Mouse (Mus musculus) hindbrain, embryonic 10.5 days (tissue): ENCODE measurements around the gene Hmgb1. TPM values are rescaled to one million over a fixed set of nuclear protein-coding genes. Genes with fewer than 3 reads are reported as not detected.

Experiments
- DNase-seq: peaks from one replicate; pipeline ENCODE4 v3.0.0-alpha.2; 2017; ENCODE audit warnings: low spot score
- H3K27ac ChIP-seq: fragments of 300-500 bp; sonication (generic); 2 replicates; pipeline ENCODE4 v1.5.1; 2016; ENCODE audit warnings: mild to moderate bottlenecking, moderate library complexity
- H3K27me3 ChIP-seq: fragments of 300-500 bp; sonication (generic); 2 replicates; pipeline ENCODE4 v1.6.1; 2016; ENCODE audit warnings: mild to moderate bottlenecking; ENCODE audit not compliant: poor library complexity, insufficient read depth, severe bottlenecking
- H3K36me3 ChIP-seq: fragments of 300-500 bp; sonication (generic); 2 replicates; pipeline ENCODE4 v1.6.1; 2016; ENCODE audit warnings: mild to moderate bottlenecking, moderate library complexity
- H3K4me1 ChIP-seq: fragments of 300-500 bp; sonication (generic); replicated peaks from 2 replicates; pipeline ENCODE4 v1.6.1; 2016; ENCODE audit warnings: mild to moderate bottlenecking
- H3K4me3 ChIP-seq: fragments of 300-500 bp; sonication (generic); 2 replicates; pipeline ENCODE4 v1.5.1; 2016; ENCODE audit warnings: mild to moderate bottlenecking, moderate library complexity
- H3K9me3 ChIP-seq: fragments of 300-500 bp; sonication (generic); 2 replicates; pipeline ENCODE4 v1.6.1; 2016; ENCODE audit warnings: mild to moderate bottlenecking, moderate library complexity
- WGBS: fragments of 180-500 bp; shearing (Covaris S2); methylation state at CpG from one replicate; pipeline ENCODE4 v1.1.7; 2016; 5-methylcytosine and 5-hydroxymethylcytosine counted together
- polyA plus RNA-seq: library from polyadenylated mRNA; unstranded; fragments of >200 nt; fragmentation: Nextera tagmentation; extraction: Ambion mirVana; gene quantifications from 2 replicates; pipeline ENCODE4 v1.2.1, GENCODE M21; 2016

Gene Hmgb1
- polyA plus RNA-seq: 1,115 and 1,359 TPM in 2 replicates

DNA sequence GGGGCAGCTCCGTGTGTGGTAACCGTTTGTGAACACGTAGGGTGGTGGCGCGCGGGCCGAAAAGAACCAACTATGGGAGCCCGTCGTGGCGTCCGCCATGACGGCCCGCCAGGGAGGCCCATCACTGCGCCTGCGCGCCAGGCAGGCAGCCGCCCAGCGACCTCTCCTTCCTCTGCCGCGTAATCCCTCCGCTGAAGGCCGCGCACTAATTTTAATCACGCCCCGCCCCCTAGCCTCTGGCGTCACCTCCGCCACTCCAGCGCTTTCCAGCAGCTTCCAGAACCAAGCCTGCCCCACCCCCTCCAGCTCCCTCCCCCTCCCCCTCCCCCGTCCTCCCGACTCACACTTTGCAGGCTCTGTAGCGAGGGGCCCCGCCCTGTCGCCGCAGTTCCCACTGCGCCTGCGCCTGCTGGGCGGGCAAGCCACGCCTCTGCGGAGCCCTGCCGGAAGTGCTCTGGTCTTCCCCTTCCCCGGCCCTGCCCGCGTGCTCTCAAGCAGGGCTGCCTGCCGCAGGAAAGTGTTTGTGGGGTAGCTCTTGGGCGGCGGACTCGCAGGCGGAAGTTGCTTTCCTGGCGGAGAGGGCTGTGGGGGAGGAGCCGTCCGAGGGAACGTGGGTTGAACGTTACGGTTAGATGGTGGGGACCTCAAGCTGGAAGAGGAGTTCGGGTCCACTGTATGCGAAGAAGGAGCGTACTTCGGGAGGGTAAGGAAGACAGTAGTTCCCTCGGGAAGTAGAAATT, at the start of gene Hmgb1, which contains the start of gene Uspl1:
TSS of gene Hmgb1 (minus strand) at position 386 of the 740 bp plus-strand sequence.
TSS of gene Uspl1 (plus strand) at position 247 of the 740 bp plus-strand sequence.
- peaks cover 25% of the 10 kb centered on the region for H3K36me3 ChIP-seq
- no peaks in the 10 kb centered on the region for H3K27me3 ChIP-seq
- under 1% methylated on average over 59 of the region's 59 CpGs for WGBS
- DNase-seq: peak; percentile 100
- H3K9me3 ChIP-seq: no peaks in the 10 kb centered on the region
- H3K4me3 ChIP-seq: peak within 1 kb of the TSS; percentile 84
- peak within 1 kb of the TSS; percentile 98 for H3K27ac ChIP-seq
- H3K4me1 ChIP-seq: peaks cover 31% of the 10 kb centered on the region

GRCm38 (mm10) chr5:149229619-149230339, 45.5 kb upstream of the Hmgb1 start:
- Histone ChIP-seq H3K4me1 (peaks cover 17% of the 10 kb centered on the region), H3K27me3 (no peaks in the 10 kb centered on the region), H3K9me3 (0 out of 2 replicates have a peak, but pooled peaks cover 4% of the 10 kb centered on the region), H3K4me3 (peak overlapping the region; percentile 60), H3K36me3 (no peaks in the 10 kb centered on the region), H3K27ac (peak overlapping the region; percentile 90)
- no peak for DNase-seq
- 69% methylated on average over 18 of the region's 18 CpGs for WGBS

DNA sequence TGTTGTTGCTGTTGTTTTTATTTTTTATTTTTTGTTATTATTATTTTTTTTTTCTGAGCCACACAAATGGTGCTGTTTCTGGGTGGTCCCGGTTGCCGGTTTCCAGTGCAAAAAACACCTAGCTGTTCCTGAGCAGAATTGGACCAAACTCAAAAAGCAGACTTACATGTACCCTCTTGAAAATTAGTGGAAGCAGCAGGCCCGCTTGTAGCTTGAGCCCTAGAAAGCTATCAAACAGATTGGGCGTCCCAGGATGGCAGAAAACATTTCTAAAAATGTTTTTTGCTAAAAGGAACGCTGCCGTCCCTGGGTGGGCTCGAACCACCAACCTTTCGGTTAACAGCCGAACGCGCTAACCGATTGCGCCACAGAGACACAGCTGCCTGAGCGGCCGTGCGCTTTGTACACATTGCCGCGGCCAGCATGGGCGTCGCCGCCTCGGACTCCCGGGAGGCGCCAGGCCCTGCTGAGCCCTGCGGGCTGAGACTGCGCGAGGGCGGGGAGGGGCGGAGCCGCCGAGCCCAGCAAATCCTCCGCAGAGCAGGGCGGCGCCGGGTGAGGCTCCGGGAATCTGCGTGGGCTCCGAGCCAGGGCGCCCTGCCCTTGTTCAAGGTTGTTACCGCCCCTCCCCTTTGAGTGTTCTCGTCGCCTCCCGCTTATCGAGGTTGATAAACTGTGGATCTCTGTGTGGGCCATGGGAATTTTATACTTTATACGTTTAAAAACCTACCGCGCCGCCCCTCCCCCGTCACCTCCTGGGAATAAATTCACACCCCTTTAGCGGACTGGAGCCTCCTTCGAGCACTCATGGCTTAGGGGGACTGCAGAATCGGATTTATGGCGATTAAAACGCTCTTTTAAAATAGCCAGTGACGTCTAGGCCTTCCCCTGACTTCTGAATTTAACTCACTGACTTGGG, 44.7 kb upstream of the Hmgb1 start:
- Histone ChIP-seq H3K4me1 (peaks cover 25% of the 10 kb centered on the region), H3K27ac (peak overlapping the region; percentile 90), H3K36me3 (no peaks in the 10 kb centered on the region), H3K27me3 (no peaks in the 10 kb centered on the region), H3K9me3 (0 out of 2 replicates have a peak, but pooled peaks cover 4% of the 10 kb centered on the region), H3K4me3 (peak overlapping the region; percentile 60)
- DNase-seq: peak; percentile 98
- 3% methylated on average over 55 of the region's 55 CpGs for whole genome bisulfite sequencing

DNA sequence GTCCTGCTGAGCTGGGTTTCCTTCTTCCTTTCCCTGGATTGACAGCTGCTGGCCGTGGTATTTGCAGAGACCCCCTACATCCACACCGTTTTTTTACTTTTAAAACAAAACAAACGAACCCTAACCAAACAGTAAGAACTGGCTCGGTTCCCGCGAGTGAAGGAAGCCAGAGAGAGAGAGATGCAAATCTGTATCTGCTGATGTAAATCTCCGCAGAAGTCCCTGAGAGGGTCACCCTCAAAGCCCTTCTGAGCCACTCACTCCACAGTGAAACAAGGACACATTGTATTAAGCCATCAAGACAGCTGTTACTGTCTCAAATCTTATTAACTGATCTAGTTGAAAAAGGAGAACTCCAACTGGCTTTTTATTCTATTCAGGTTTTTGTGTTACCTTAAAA, 40.4 kb upstream of the Hmgb1 start:
- no peak overlapping the region for H3K27ac ChIP-seq
- DNase-seq: peak; percentile 18

GRCm38 (mm10) chr5:149221355-149221754, 37.1 kb upstream of the Hmgb1 start:
- 0 out of 2 replicates have a peak, but pooled peaks cover 7% of the 10 kb centered on the region for H3K9me3 ChIP-seq
- H3K27me3 ChIP-seq: no peaks in the 10 kb centered on the region
- no peak overlapping the region for H3K27ac ChIP-seq
- WGBS: 91% methylated on average over 4 of the region's 4 CpGs
- no peak for DNase-seq
- H3K36me3 ChIP-seq: peaks cover 15% of the 10 kb centered on the region
- H3K4me3 ChIP-seq: no peak overlapping the region
- H3K4me1 ChIP-seq: peaks cover 24% of the 10 kb centered on the region

More for the DNA sequence above, 40.4 kb upstream of the Hmgb1 start:
- Histone ChIP-seq H3K36me3 (no peaks in the 10 kb centered on the region), H3K4me1 (peaks cover 29% of the 10 kb centered on the region), H3K4me3 (no peak overlapping the region), H3K27me3 (no peaks in the 10 kb centered on the region), H3K9me3 (0 out of 2 replicates have a peak, but pooled peaks cover 7% of the 10 kb centered on the region)
- 22% methylated on average over 7 of the region's 7 CpGs for WGBS

GRCm38 (mm10) chr5:149219493-149219892, 35.2 kb upstream of the Hmgb1 start:
- H3K36me3 ChIP-seq: peaks cover 33% of the 10 kb centered on the region
- 80% methylated on average over 3 of the region's 3 CpGs for WGBS
- no peak overlapping the region for H3K27ac ChIP-seq
- H3K27me3 ChIP-seq: no peaks in the 10 kb centered on the region
- H3K4me1 ChIP-seq: peaks cover 10% of the 10 kb centered on the region
- DNase-seq: no peak
- no peak overlapping the region for H3K4me3 ChIP-seq
- 0 out of 2 replicates have a peak, but pooled peaks cover 7% of the 10 kb centered on the region for H3K9me3 ChIP-seq

DNA sequence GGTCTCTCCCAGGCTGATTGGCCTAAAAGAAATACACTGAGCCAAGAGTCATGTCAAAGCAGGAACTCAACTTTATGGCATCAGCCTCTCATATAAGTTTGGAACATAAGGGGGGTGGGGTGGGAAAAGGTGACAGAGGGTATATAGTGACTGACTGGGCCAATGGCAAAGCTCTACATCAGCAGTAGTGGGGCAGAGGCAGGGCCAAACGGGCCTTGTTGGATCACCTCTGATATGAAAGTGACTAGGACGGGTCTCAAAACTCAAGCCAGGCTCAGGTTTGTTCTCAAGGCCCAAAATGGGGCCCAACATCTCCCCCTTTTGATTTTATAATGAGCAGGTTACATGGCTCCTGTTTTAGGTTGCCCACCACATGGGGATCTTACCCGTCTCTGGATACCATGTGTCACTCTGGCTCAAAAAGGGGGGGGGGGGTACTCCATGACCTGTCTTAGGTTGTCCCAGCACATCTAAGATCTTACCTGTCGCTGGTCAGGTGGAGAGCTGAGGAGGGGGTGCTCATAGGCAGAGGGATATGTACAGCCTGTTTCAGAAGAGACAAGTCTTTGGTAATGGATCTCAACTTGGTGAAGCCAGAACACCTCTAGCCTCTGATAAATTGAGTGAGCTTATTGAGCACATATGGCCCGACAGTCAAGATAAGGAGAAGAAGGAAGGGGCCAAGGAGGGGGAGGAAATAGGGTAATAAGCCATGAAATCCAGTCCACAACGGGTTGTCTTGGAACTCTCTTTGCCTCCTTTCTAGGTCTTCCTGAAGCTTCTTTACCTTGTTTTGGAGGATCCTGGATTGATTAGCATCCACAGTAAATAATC, 33.5 kb upstream of the Hmgb1 start:
- Histone ChIP-seq H3K27ac (no peak overlapping the region), H3K4me3 (no peak overlapping the region), H3K36me3 (peaks cover 51% of the 10 kb centered on the region), H3K4me1 (0 out of 2 replicates have a peak, but pooled peaks cover 5% of the 10 kb centered on the region), H3K9me3 (0 out of 2 replicates have a peak, but pooled peaks cover 7% of the 10 kb centered on the region), H3K27me3 (no peaks in the 10 kb centered on the region)
- WGBS: 84% methylated on average over 6 of the region's 6 CpGs
- no peak for DNase-seq

DNA sequence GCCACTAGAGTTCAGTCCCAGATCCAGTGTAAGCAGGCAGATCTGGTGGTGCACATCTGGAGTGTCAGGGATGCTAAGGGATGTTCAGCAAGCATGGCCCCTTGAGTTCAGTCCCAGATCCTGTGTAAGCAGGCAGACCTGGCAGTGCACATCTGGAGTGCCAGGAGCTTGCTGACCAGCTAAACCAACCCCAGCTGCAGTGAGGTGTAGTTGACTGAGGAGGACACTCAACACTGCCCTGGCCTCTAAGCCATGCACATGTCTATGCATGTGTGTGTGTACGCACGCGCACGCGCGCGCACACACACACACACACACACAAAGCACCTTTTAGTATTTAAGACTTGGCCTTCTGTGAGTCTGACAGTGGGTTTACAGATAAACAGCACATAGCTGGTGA, 31.3 kb upstream of the Hmgb1 start:
- H3K9me3 ChIP-seq: no peaks in the 10 kb centered on the region
- peaks cover 16% of the 10 kb centered on the region for H3K4me1 ChIP-seq
- H3K27me3 ChIP-seq: no peaks in the 10 kb centered on the region
- no peak overlapping the region for H3K4me3 ChIP-seq
- H3K27ac ChIP-seq: no peak overlapping the region
- no peak for DNase-seq
- WGBS: 99% methylated on average over 7 of the region's 7 CpGs
- peaks cover 73% of the 10 kb centered on the region for H3K36me3 ChIP-seq

DNA sequence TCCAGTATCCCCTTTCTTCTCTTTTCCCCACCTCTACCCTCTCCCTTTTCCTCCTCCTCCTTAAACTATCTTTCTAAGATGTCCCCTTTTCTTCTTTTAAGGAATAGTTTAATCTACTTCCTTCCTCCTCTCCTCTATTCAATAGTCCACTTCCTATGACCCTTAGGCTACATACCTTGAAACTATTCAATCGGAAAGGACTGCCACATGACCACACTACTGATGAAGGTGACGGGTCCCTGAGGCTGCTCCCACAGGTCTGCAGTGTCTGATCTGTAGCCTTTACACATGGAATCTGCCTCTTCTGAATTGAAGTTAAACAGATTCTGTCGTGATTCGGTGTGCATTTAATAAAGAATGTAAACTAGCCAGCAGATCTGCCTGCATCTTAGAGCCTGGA, 28.5 kb upstream of the Hmgb1 start:
- no peaks in the 10 kb centered on the region for H3K27me3 ChIP-seq
- no peak for DNase-seq
- no peaks in the 10 kb centered on the region for H3K9me3 ChIP-seq
- H3K4me1 ChIP-seq: peaks cover 40% of the 10 kb centered on the region
- H3K27ac ChIP-seq: no peak overlapping the region
- WGBS: 80% methylated on average over 4 of the region's 4 CpGs
- H3K36me3 ChIP-seq: peaks cover 89% of the 10 kb centered on the region
- H3K4me3 ChIP-seq: no peak overlapping the region

GRCm38 (mm10) chr5:149211041-149211440, 26.8 kb upstream of the Hmgb1 start:
- 84% methylated on average over 4 of the region's 4 CpGs for WGBS
- no peaks in the 10 kb centered on the region for H3K9me3 ChIP-seq
- no peak overlapping the region for H3K4me3 ChIP-seq
- H3K27ac ChIP-seq: no peak overlapping the region
- H3K4me1 ChIP-seq: peaks cover 45% of the 10 kb centered on the region
- H3K36me3 ChIP-seq: peaks cover 85% of the 10 kb centered on the region
- no peaks in the 10 kb centered on the region for H3K27me3 ChIP-seq
- no peak for DNase-seq

DNA sequence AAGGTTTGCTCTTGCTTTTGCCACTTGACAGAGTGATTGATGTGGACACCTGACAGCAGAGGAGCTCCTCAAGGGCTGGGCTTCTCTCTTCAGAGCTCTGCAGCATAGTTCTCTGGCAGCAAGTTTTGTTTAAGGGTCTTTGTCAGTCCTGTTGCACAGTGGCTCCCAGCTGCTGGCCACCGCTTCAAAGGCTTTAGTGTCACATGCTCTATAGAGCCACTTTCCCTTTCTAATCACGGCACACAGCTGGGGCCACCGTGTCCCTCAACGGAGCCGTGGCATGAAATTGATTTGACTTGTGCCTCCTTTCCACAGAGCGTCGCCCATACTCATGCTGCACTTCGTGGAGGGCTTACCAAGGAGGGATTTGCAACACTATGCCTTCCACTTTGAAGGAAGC, 25.0 kb upstream of the Hmgb1 start:
- peaks cover 50% of the 10 kb centered on the region for H3K4me1 ChIP-seq
- H3K9me3 ChIP-seq: no peaks in the 10 kb centered on the region
- peak; percentile 81 for DNase-seq
- peak overlapping the region; percentile 67; the same call in 1 of the 2 replicates for H3K27ac ChIP-seq
- H3K27me3 ChIP-seq: no peaks in the 10 kb centered on the region
- H3K36me3 ChIP-seq: peaks cover 84% of the 10 kb centered on the region
- 31% methylated on average over 8 of the region's 8 CpGs for WGBS
- no peak overlapping the region for H3K4me3 ChIP-seq
